Mouse (Mus musculus) lung, adult 2 months (tissue): ENCODE data around the gene Gmppa.

Experiments used
- CTCF ChIP-seq: fragments of 200-500 bp; IDR thresholded peaks from 2 replicates; pipeline ENCODE4 v1.5.1; 2011; ENCODE audit warnings: mild to moderate bottlenecking, low read length, control low read depth; ENCODE audit not compliant: insufficient read depth
- POLR2A ChIP-seq: fragments of 200-500 bp; IDR thresholded peaks from 2 replicates; pipeline ENCODE4 v1.6.1; 2011; ENCODE audit warnings: low read depth, mild to moderate bottlenecking, control low read depth, low read length, borderline replicate concordance; ENCODE audit errors: extremely low read depth

- TF ChIP-seq CTCF (no peak), POLR2A (no peak)
Observed at GRCm38 (mm10) chr1:75448937-75449336, 13.2 kb downstream of the Gmppa start.
